Mouse (Mus musculus) erythroblast, embryonic 14.5 days (primary cell): ENCODE measurements around the gene Armt1.

Source experiments
- GATA1 ChIP-seq: IDR thresholded peaks from 2 replicates; pipeline ENCODE4 v1.6.1; 2012; ENCODE audit warnings: low read length, inconsistent platforms, mixed read lengths
- TAL1 ChIP-seq: IDR thresholded peaks from 3 replicates; pipeline ENCODE4 v1.6.1; 2012; ENCODE audit warnings: low read length, inconsistent platforms, mixed read lengths

- no peak for TF ChIP-seq TAL1
- TF ChIP-seq GATA1, result no peak
These were observed at the start of gene Armt1, which contains the start of gene Rmnd1 for GRCm38 (mm10) chr10:4432123-4432931.
